Mouse (Mus musculus) brain, embryonic 14.5 days (tissue): ENCODE results near the gene S100a8.

Source experiments
- CTCF ChIP-seq: fragments of 200-500 bp; IDR thresholded peaks from 2 replicates; pipeline ENCODE4 v1.5.1; 2012; ENCODE audit warnings: inconsistent platforms, mild to moderate bottlenecking, moderate library complexity, borderline replicate concordance; ENCODE audit not compliant: insufficient read depth, insufficient read length; ENCODE audit errors: extremely low read depth
- POLR2A ChIP-seq: fragments of 200-500 bp; IDR thresholded peaks from 2 replicates; pipeline ENCODE4 v1.6.1; 2012; ENCODE audit warnings: mild to moderate bottlenecking, inconsistent platforms, borderline replicate concordance; ENCODE audit not compliant: poor library complexity, insufficient read depth, insufficient read length, severe bottlenecking; ENCODE audit errors: extremely low read depth

GRCm38 (mm10) chr3:90683929-90684328 lies 15.2 kb downstream of the S100a8 start:
- no peak for TF ChIP-seq CTCF
- TF ChIP-seq POLR2A, result no peak
